Mouse (Mus musculus) c-Kit-negative CD71-positive TER-119-positive erythroid progenitor cells, embryonic 14.5 days (primary cell): ENCODE results near the gene Rpl37a.

ENCODE experiments used
- DNase-seq: peaks from one replicate; pipeline ENCODE4 v3.0.0-alpha.2; 2013; ENCODE audit warnings: low read depth, low spot score

Rpl37a gene

DNA sequence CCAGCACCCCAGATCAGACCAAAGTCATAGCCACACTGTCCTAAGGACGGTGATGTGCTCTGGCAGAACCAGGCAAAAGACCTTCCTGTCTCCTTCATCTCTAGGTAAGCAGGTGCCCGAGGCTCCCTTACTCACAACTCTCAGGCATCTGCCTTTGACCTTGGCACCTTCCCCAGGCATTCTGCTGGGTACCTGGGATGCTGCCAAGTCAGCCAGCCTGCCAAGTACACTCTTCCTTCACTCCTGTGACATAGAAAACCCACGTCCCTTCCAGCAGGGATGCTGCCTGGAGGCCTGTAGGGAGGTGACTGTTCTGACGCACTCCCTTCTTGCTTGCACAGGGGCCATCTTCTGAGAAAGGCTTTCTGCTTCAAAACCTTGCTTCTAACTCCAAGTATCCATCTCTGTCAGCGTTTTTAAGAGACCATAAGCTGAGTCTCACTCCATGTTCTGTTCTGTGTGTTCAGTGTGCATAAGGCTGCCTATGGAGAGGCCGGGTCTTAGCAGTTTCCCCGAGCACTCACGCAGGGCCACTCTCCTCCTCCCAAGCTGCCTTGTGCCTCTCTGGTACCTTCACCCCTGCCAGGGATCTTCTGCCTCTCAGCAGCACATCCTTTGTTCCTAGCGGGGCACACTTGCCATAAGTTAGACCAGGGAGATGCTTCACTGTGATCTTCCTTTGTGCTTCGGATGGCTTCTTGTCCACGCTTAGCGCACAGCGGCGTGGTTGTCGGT lies 28.0 kb downstream of the Rpl37a start:
- no peak for DNase-seq

DNA sequence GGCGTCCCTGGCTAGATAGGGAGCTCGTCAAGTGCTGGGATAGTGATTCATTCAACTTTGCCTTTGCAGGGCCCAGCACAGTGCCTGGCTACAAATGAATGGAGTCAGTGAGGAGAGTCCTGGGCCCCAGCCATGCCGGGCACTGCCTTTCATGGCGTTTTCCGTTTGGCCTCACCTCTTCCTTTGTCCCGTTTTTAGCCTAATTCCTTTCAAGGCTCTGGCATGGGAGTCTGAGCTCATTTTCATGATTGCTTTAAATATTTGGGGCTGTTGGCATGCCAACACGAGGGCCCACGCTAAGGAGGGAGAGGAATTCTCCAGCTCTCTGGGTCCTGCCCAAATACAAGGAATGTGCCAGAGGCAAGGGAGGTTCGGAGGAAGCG lies 28.6 kb downstream of the Rpl37a start:
- no peak for DNase-seq

DNA sequence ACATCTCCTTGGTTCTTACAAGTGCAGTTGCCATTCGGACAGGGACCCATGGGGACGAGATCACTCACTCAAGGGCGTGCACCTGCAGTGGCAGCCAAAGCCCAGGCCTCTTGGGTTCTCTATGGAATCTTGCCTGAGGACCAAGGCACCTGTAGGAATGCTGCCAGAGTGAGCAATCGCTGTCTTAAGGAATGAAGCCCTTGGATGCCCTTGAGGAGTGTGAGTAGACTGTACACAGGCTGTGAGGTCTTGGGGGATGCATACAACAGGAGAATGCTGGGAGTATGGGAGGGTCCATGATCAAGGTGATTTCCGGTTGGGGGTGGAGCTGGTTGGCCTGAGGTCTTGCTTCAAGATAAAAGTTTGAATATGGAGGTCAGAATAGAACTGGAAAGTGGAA lies 30.3 kb downstream of the Rpl37a start:
- no peak for DNase-seq

- no peak for DNase-seq
Measured at GRCm38 (mm10) chr1:72744816-72745506, 33.9 kb downstream of the Rpl37a start.

GRCm38 (mm10) chr1:72746382-72746781 lies 35.3 kb downstream of the Rpl37a start:
- DNase-seq, result no peak

GRCm38 (mm10) chr1:72751371-72751781 lies 40.3 kb downstream of the Rpl37a start:
- DNase-seq, result peak; percentile 58

DNA sequence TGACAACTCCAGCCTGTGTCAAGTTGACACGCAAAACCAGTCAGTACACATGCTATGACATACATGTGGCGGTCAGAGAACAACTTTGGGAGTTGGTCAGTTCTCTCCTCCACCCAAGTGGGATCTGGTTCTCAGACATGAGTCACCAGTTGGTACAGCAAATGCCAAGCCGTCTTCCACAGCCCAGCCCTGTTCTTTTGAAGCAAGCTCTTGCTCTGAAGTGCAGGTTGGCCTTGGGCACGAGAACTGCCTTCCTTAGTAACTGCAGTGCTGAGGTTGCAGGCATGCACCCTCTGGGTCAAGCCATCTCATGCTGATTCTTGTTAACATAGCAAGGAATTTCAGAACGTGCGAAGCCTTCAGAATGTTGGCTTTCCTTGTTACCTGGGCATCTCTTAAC lies 42.1 kb downstream of the Rpl37a start:
- DNase-seq, result no peak

- no peak for DNase-seq
Measured at GRCm38 (mm10) chr1:72755227-72755626, 44.1 kb downstream of the Rpl37a start.

GRCm38 (mm10) chr1:72755801-72756200 lies 44.7 kb downstream of the Rpl37a start:
- no peak for DNase-seq

GRCm38 (mm10) chr1:72759758-72760157 lies 48.7 kb downstream of the Rpl37a start:
- no peak for DNase-seq
